Mouse (Mus musculus) CH12F3 (cell line): ENCODE data around the gene Mrps9.
"Not testable (repeated sequence)": the region's sequence is repeated elsewhere in the genome, so short reads cannot be mapped to it uniquely, and the experiment has no call there.

ENCODE experiments used
- in situ Hi-C: fragments of 300-500 bp; cut with MboI; formaldehyde crosslinking; loops from 2 replicates; pipeline ENCODE4 v1.14.3; 2020; ENCODE audit warnings: low sequenced_read_pairs

The Mrps9 gene

GRCm38 (mm10) chr1:42850663-42851397, at the start of gene Mrps9:
TSS of gene Mrps9 (plus strand) at chr1:42851233.
- in situ Hi-C loops: no loop called here

GRCm38 (mm10) chr1:42813301-42813845, 37.7 kb upstream of the Mrps9 start:
- in situ Hi-C loops: no loop called here

GRCm38 (mm10) chr1:42814798-42815619, 36.0 kb upstream of the Mrps9 start:
- in situ Hi-C loops: no loop called here

GRCm38 (mm10) chr1:42851398-42851767, 350 bp downstream of the Mrps9 start:
- in situ Hi-C loops: no loop called here

GRCm38 (mm10) chr1:42851810-42852209, 777 bp downstream of the Mrps9 start:
- in situ Hi-C loops: no loop called here

- in situ Hi-C loops: no loop called here
Measured at GRCm38 (mm10) chr1:42864719-42865250, 13.8 kb downstream of the Mrps9 start.

- in situ Hi-C loops: no loop called here
Measured at GRCm38 (mm10) chr1:42865336-42865939, 14.4 kb downstream of the Mrps9 start.

GRCm38 (mm10) chr1:42865986-42866385, 15.0 kb downstream of the Mrps9 start:
- in situ Hi-C loops: no loop called here

- in situ Hi-C loops: no loop called here
Measured at GRCm38 (mm10) chr1:42867188-42867587, 16.2 kb downstream of the Mrps9 start.

- in situ Hi-C loops: no loop called here
Measured at GRCm38 (mm10) chr1:42874174-42874573, 23.1 kb downstream of the Mrps9 start.

- in situ Hi-C loops: no loop called here
Measured at GRCm38 (mm10) chr1:42875271-42875670, 24.2 kb downstream of the Mrps9 start.

- in situ Hi-C loops: no loop called here
Measured at GRCm38 (mm10) chr1:42876463-42877093, 25.5 kb downstream of the Mrps9 start.

GRCm38 (mm10) chr1:42877264-42877663, 26.2 kb downstream of the Mrps9 start:
- in situ Hi-C loops: no loop called here

GRCm38 (mm10) chr1:42878851-42879250, 27.8 kb downstream of the Mrps9 start:
- in situ Hi-C loops: no loop called here

GRCm38 (mm10) chr1:42882258-42882657, 31.2 kb downstream of the Mrps9 start:
- in situ Hi-C loops: no loop called here

- in situ Hi-C loops: not testable (repeated sequence)
Measured at GRCm38 (mm10) chr1:42883418-42883817, 32.4 kb downstream of the Mrps9 start.

- in situ Hi-C loops: no loop called here
Measured at GRCm38 (mm10) chr1:42887835-42888234, 36.8 kb downstream of the Mrps9 start.

- in situ Hi-C loops: no loop called here
Measured at GRCm38 (mm10) chr1:42888541-42889349, 37.7 kb downstream of the Mrps9 start.

- in situ Hi-C loops: no loop called here
Measured at GRCm38 (mm10) chr1:42889421-42889887, 38.4 kb downstream of the Mrps9 start.

- in situ Hi-C loops: no loop called here
Measured at GRCm38 (mm10) chr1:42894695-42895094, 43.7 kb downstream of the Mrps9 start.
